Mouse (Mus musculus) layer of hippocampus, adult 9-11 months (tissue): Measurements from ENCODE around the gene Ndufb2.
A peak's percentile ranks its signal among the peaks of the same experiment; 100 is the strongest.

Experiments used
- DNase-seq: peaks from one replicate; pipeline ENCODE4 v3.0.0; 2022

Gene Ndufb2

GRCm38 (mm10) chr6:39592401-39593214 is at the start of gene Ndufb2:
Gene Ndufb2 (plus strand): TSS chr6:39592574.
- DNase-seq, result peak; percentile 95

GRCm38 (mm10) chr6:39542631-39543597 is 49.5 kb upstream of the Ndufb2 start:
- no peak for DNase-seq

- no peak for DNase-seq
Observed at GRCm38 (mm10) chr6:39543769-39544420, 48.5 kb upstream of the Ndufb2 start.

GRCm38 (mm10) chr6:39545474-39545873 is 46.9 kb upstream of the Ndufb2 start:
- peak; percentile 35 for DNase-seq

- no peak for DNase-seq
Observed at GRCm38 (mm10) chr6:39548030-39548429, 44.3 kb upstream of the Ndufb2 start.

GRCm38 (mm10) chr6:39551981-39552636 is 40.3 kb upstream of the Ndufb2 start:
- no peak for DNase-seq

GRCm38 (mm10) chr6:39554888-39555647 is 37.3 kb upstream of the Ndufb2 start:
- DNase-seq, result no peak

- DNase-seq, result no peak
Observed at GRCm38 (mm10) chr6:39555648-39555945, 36.8 kb upstream of the Ndufb2 start.

- DNase-seq, result no peak
Observed at GRCm38 (mm10) chr6:39556900-39557659, 35.3 kb upstream of the Ndufb2 start.

- peak; percentile 89 for DNase-seq
Observed at GRCm38 (mm10) chr6:39557723-39558261, 34.6 kb upstream of the Ndufb2 start, which contains the start of gene Dennd2a. Gene Dennd2a (minus strand): TSS chr6:39557867.

- DNase-seq, result no peak
Observed at GRCm38 (mm10) chr6:39559276-39559939, 33.0 kb upstream of the Ndufb2 start.

GRCm38 (mm10) chr6:39562166-39563015 is 30.0 kb upstream of the Ndufb2 start:
- DNase-seq, result peak; percentile 92

- DNase-seq, result no peak
Observed at GRCm38 (mm10) chr6:39567528-39567927, 24.8 kb upstream of the Ndufb2 start.

GRCm38 (mm10) chr6:39570426-39570825 is 21.9 kb upstream of the Ndufb2 start:
- no peak for DNase-seq

GRCm38 (mm10) chr6:39573791-39574554 is 18.4 kb upstream of the Ndufb2 start, which contains the start of gene Adck2:
Gene Adck2 (plus strand): TSS chr6:39573873.
- peak; percentile 83 for DNase-seq

GRCm38 (mm10) chr6:39574555-39574869 is 17.9 kb upstream of the Ndufb2 start:
- DNase-seq, result no peak

GRCm38 (mm10) chr6:39574951-39575350 is 17.4 kb upstream of the Ndufb2 start:
- no peak for DNase-seq

- no peak for DNase-seq
Observed at GRCm38 (mm10) chr6:39579552-39579951, 12.8 kb upstream of the Ndufb2 start.
